Mouse (Mus musculus): ENCODE data around the gene Stk10.

DNA sequence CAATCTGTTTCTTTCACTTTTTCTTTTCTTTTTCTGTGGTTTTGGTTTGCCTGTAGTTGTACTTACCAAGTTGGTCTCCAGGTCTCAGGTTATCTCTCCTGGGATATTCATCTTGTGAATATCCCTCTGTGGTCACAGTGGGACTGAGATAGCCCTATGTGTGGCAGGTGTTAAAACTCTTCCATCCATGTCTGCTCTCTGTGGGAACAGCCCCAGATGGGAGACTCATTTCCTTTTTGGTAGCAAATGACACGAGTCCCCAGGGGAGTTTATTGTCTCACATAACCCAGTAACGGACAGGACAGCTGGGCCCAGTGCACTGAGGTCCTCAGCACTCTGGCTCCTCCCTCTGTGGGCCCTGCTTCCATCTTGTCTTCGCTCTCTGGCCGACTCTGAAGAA is 17.0 kb downstream of the Stk10 start:
- no peak for TF ChIP-seq CTCF (IDR thresholded peaks at IDR 0.05; ENCODE audit: low read depth)
- TF ChIP-seq EP300 (IDR thresholded peaks at IDR 0.05; ENCODE audit: low read depth): no peak

All from liver, embryonic 14.5 days (tissue).